Mouse (Mus musculus): ENCODE data around the gene Dyrk3. TPM values are rescaled to one million over a fixed set of nuclear protein-coding genes. Genes with fewer than 3 reads are reported as not detected.
"Not testable (repeated sequence)": the region's sequence is repeated elsewhere in the genome, so short reads cannot be mapped to it uniquely, and the experiment has no call there.

Gene Dyrk3
- polyA plus RNA-seq, 1 experiment from 2014 or later, result 20.9 TPM

DNA sequence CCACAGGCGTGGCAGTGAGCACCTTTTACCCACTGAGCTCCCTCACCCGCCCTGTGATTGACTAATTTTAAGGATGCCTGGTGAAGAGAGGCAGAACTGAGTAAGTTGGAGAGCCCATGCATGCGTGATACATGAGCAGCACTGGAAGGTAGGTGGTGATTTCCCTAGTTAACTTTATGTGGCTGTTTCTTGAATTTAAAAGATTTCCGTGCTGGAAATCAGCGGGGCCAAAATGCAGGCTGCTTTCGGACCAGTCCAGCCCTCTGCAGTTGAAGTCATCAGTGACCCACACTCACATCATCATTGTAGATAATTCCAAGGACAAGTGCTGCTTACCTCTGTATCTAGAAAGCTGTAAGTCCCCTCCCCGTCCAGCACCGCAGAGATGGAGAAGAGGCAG, 37.7 kb upstream of the Dyrk3 start:
- Histone ChIP-seq H3K4me2 (no peak overlapping the region), H3K27ac (no peak overlapping the region), H3K9me3 (no peaks in the 10 kb centered on the region), H3K36me3 (replicated peaks) (peaks cover 88% of the 10 kb centered on the region), H3K4me1 (no peaks in the 10 kb centered on the region), H3K4me3 (replicated peaks) (no peak overlapping the region), H3K27me3 (no peaks in the 10 kb centered on the region), H3K9ac (no peak overlapping the region)
- WGBS, result 95% methylated on average over 8 of the region's 8 CpGs
- no peak for ATAC-seq (ENCODE audit: low FRiP score)

DNA sequence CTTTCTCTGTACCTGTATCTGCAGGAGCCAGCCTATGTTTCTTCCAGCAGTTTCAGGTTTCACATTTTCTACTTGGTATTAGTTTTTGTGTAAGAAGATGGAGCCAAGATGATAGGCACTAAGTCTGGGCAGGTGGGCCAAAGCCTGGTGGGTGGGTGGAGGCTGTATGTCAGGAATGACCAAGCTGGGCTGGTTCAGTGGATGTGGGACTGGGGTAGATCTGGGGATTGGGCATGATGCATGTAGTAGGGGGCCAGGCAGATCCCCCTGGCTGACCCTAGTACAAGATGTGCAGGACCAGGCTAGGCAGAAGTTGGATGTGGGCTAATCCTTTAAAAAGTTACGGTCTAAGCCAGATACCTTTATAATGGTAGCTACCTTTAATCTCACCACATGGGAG, 37.0 kb upstream of the Dyrk3 start:
- Histone ChIP-seq H3K36me3 (replicated peaks) (peaks cover 92% of the 10 kb centered on the region), H3K4me1 (no peaks in the 10 kb centered on the region), H3K9ac (no peak overlapping the region), H3K4me2 (no peak overlapping the region), H3K27ac (no peak overlapping the region), H3K4me3 (replicated peaks) (no peak overlapping the region), H3K9me3 (no peaks in the 10 kb centered on the region), H3K27me3 (no peaks in the 10 kb centered on the region)
- ATAC-seq (ENCODE audit: low FRiP score), result no peak
- WGBS, result 100% methylated on average over 1 of the region's 1 CpGs

DNA sequence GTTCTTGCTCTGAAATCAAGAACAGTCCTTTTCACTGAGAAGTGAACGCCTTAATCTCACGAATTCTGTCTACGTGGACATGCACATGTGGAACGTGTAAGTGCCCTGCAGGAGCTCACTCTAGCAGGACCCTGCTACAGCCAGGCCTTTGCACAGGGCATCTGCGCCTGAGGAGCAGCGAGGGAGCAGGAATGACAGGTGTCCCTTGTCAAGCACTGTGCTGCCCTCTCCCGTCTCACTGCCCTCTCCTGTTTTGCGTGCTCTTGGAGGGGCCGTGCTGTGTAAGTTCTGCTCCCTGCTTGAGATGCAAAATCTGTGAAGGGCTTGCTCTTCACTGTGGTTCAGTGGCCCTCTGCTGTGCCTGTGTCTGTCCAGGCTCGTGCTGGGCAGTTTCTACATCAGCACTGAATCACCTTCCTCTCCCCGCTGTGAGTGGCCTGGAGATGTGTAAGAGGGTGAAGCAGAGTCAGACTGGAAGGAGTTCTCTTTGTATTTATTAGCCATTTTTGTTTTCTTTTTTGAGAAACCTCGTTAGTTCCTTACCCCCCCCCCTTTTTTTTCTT, 36.2 kb upstream of the Dyrk3 start:
- H3K9me3 ChIP-seq, result no peaks in the 10 kb centered on the region
- H3K4me1 ChIP-seq, result no peaks in the 10 kb centered on the region
- no peak overlapping the region for H3K4me3 ChIP-seq (replicated peaks)
- WGBS, result 85% methylated on average over 12 of the region's 12 CpGs
- no peak overlapping the region for H3K27ac ChIP-seq
- H3K9ac ChIP-seq, result no peak overlapping the region
- no peak for ATAC-seq (ENCODE audit: low FRiP score)
- H3K4me2 ChIP-seq, result no peak overlapping the region
- no peaks in the 10 kb centered on the region for H3K27me3 ChIP-seq
- H3K36me3 ChIP-seq (replicated peaks), result peaks cover 92% of the 10 kb centered on the region

DNA sequence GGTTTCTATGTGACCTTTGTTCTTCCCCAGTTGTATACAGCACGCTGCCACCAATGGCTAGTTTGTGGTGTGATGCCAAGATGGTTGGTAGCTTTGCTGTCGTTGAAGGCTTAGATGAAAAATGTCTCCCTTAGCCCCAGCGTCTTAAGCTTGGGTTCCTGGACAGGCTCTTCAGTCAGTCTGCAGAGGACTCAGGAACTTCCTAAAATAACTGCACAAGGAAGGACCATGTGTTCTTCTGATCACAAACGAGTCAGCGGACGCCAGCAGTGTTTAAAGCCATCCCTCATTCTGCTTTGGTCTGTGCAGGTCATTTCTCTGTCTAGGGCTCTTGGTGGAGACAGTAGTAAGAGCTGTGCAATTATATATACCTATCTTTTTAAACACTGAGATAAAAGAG, 35.7 kb upstream of the Dyrk3 start:
- Histone ChIP-seq H3K27me3 (no peaks in the 10 kb centered on the region), H3K9ac (no peak overlapping the region), H3K36me3 (replicated peaks) (peaks cover 95% of the 10 kb centered on the region), H3K4me3 (replicated peaks) (no peak overlapping the region), H3K4me2 (no peak overlapping the region), H3K27ac (no peak overlapping the region), H3K9me3 (no peaks in the 10 kb centered on the region), H3K4me1 (no peaks in the 10 kb centered on the region)
- WGBS, result 87% methylated on average over 6 of the region's 6 CpGs
- no peak for ATAC-seq (ENCODE audit: low FRiP score)

DNA sequence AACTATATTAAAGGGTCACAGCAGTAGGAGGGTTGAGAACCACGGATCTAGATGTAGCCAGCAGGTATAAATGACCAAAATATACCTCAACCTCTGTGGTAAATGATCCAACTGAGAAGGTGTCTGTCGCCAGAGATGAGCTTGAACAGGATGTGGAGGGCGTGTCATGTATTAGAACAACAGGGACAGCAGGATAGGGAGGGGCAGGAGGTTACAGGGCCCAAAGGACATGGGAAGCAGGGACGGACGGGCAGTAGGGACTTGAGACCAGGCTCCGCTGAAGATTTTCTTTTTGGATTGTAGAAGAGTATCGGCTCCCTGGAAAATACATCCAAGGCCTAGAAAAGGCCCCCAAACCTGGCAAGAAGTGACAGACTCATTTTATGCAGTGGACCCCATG, 34.9 kb upstream of the Dyrk3 start:
- ATAC-seq (ENCODE audit: low FRiP score), result no peak
- peaks cover 95% of the 10 kb centered on the region for H3K36me3 ChIP-seq (replicated peaks)

DNA sequence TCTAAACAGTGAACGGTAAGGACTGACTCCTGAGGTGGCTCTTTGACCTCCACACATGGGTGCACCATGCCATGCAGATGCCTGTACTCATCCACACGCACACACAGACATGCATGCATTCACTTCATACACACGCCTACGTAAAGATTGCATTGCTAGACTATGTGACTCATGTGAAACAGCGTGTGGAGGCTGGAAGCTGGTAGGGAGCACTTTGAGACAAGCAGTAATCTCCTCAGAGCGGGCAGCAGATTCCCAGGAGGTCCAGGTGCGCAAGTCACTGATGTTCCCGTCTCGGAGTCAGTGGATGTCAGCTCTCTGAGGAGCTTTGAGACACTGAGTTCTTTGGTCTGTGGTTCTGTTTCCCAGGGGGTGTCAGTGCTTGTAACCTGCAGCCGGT, 29.5 kb upstream of the Dyrk3 start:
- ATAC-seq (ENCODE audit: low FRiP score), result no peak
- no peaks in the 10 kb centered on the region for H3K27me3 ChIP-seq
- H3K4me1 ChIP-seq, result no peaks in the 10 kb centered on the region
- no peak overlapping the region for H3K4me3 ChIP-seq (replicated peaks)
- H3K27ac ChIP-seq, result no peak overlapping the region
- 94% methylated on average over 10 of the region's 10 CpGs for WGBS
- peaks cover 99% of the 10 kb centered on the region for H3K36me3 ChIP-seq (replicated peaks)
- no peak overlapping the region for H3K4me2 ChIP-seq
- no peak overlapping the region for H3K9ac ChIP-seq
- no peaks in the 10 kb centered on the region for H3K9me3 ChIP-seq

More for the DNA sequence above, 34.9 kb upstream of the Dyrk3 start:
- Histone ChIP-seq H3K9me3 (no peaks in the 10 kb centered on the region), H3K4me2 (no peak overlapping the region), H3K4me3 (replicated peaks) (no peak overlapping the region), H3K27ac (no peak overlapping the region), H3K4me1 (no peaks in the 10 kb centered on the region), H3K27me3 (no peaks in the 10 kb centered on the region), H3K9ac (no peak overlapping the region)
- 93% methylated on average over 7 of the region's 7 CpGs for WGBS

DNA sequence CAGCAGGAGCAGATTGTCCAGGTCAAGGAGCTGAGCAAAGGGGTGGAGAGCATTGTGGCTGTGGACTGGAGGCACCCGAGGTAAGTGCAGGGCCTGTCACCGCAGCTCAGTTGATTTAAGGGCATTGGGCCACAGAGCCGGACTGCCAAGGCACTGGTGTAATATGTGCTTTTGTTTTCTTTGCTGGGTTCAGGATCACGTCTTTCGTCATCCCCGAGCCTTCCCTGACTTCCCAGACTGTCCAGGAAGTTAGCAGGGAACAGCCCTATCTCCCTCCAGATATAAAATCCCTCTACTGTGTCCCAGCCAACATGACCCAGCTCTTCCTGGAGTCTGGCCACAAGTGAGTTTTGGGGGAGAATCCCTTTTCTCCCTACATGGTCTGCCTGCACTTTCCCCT, 26.3 kb upstream of the Dyrk3 start:
- WGBS, result 93% methylated on average over 6 of the region's 6 CpGs
- H3K27ac ChIP-seq, result no peak overlapping the region
- H3K4me3 ChIP-seq (replicated peaks), result no peak overlapping the region
- peaks cover 94% of the 10 kb centered on the region for H3K36me3 ChIP-seq (replicated peaks)
- ATAC-seq (ENCODE audit: low FRiP score), result no peak
- no peak overlapping the region for H3K4me2 ChIP-seq
- H3K9me3 ChIP-seq, result no peaks in the 10 kb centered on the region
- no peak overlapping the region for H3K9ac ChIP-seq
- H3K4me1 ChIP-seq, result no peaks in the 10 kb centered on the region
- H3K27me3 ChIP-seq, result no peaks in the 10 kb centered on the region

DNA sequence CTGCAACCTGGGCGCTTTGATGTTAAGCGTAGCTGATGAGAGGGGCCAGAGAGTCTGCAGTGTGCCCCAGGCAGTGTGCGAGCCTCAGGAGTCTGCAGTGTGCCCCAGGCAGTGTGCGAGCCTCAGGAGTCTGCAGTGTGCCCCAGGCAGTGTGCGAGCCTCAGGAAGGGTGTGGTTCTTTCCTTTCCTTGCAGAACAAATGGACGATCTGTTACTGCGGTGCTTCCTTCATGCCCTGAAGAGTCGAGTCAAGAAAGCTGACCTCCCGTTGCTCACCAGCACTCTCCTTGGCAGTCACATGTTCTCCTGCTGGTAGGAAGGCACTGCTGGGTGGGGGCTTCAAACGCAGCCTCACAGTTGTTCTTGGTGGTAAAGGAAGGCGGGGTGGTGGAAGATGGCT, 23.0 kb upstream of the Dyrk3 start:
- WGBS, result 90% methylated on average over 11 of the region's 11 CpGs
- Histone ChIP-seq H3K9ac (no peak overlapping the region), H3K9me3 (no peaks in the 10 kb centered on the region), H3K4me1 (no peaks in the 10 kb centered on the region), H3K36me3 (replicated peaks) (peaks cover 78% of the 10 kb centered on the region), H3K27ac (no peak overlapping the region), H3K4me3 (replicated peaks) (no peak overlapping the region), H3K4me2 (no peak overlapping the region), H3K27me3 (no peaks in the 10 kb centered on the region)
- ATAC-seq (ENCODE audit: low FRiP score), result no peak

DNA sequence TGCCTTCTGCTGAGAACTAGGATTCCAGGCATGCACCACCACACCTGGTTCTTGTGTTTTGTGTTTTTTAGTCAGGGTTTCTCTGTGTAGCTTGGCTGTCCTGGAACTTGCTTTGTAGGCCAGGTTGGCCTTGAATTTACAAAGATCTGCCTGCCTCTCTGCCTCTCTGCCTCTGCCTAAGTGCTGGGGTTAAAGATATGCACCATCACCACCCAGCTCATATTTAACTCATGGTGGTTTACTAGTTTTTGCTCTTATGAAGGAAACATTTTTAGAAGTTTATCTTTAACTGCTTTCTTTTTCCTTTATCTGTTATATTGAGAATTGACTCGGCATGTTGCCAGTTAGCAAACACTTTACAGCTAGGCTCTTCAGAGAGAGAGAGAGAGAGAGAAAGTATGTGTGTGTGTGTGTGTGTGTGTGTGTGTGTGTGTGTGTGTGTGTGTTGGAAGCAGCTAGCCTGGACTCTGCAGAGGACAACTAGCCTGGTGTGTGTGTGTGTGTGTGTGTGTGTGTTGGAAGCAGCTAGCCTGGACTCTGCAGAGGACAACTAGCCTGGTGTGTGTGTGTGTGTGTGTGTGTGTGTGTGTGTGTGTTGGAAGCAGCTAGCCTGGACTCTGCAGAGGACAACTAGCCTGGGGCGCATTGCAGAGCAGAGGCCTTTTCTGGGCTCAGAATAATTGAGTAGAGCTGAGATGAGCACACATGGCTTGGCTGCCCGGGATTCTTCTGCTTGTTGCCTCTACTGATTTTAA, 21.6 kb upstream of the Dyrk3 start:
- not testable (repeated sequence) for H3K4me1 ChIP-seq; H3K27ac ChIP-seq; H3K9ac ChIP-seq; H3K4me3 ChIP-seq (replicated peaks); ATAC-seq (ENCODE audit: low FRiP score); H3K27me3 ChIP-seq; H3K4me2 ChIP-seq; H3K9me3 ChIP-seq
- 91% methylated on average over 3 of the region's 3 CpGs for WGBS
- peaks cover 65% of the 10 kb centered on the region for H3K36me3 ChIP-seq (replicated peaks)

DNA sequence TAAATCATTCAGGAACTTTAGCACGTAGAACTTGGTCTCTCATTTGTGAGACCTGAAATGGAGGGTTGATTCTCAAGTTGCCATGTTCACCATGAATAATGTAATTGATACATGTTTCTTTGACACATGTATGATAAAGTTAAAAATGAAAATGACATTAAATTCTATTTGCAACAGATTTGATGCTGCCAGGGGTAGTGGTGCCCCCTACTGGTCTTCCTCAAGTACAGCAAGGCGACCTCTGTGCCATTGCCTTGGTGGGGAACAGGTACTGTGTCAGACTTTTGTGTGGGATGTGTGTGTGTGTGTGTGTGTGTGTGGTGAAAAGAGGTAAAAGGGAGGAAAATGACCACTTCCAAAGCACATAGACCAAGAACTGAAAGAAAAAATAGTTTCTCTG, 17.3 kb upstream of the Dyrk3 start:
- no peak overlapping the region for H3K4me2 ChIP-seq
- H3K9ac ChIP-seq, result no peak overlapping the region
- WGBS, result 55% methylated on average over 2 of the region's 2 CpGs
- H3K4me3 ChIP-seq (replicated peaks), result no peak overlapping the region
- peaks cover 25% of the 10 kb centered on the region for H3K36me3 ChIP-seq (replicated peaks)
- no peak for ATAC-seq (ENCODE audit: low FRiP score)
- no peak overlapping the region for H3K27ac ChIP-seq
- H3K4me1 ChIP-seq, result peaks cover 13% of the 10 kb centered on the region
- H3K27me3 ChIP-seq, result peaks cover 9% of the 10 kb centered on the region
- no peaks in the 10 kb centered on the region for H3K9me3 ChIP-seq

DNA sequence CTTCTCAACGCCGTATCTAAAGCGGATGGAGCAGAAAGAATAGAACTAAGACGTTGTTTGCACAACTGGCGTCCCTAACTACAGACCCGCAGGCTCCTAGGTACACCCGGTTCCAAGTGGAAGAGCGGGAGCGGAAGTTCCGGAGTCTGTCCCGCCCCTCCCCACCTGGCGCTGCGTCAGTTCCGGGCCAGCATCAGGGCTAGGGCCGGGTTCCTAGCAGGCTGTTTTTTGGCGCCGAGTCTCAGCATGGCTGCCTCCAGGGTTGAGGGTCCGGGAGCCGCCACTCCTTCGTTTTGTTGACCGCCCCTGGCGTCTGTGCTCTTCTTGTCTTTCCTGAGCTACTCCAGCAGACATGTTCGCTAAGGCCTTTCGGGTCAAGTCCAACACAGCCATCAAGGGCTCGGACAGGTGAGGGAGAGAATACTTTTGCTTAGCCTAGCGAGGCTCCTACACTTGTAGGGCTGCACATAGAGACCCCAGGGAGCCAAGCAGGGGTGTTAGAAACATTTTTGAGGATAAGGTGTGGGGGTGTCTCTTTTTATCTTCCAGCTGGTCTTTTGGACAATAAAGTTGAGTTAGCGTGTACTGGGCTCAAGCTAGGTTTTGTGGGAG, 15.0 kb upstream of the Dyrk3 start, which contains the start of gene Eif2d:
TSS of gene Eif2d (plus strand) at position 164 of the 612 bp plus-strand sequence.
- peaks cover 4% of the 10 kb centered on the region for H3K36me3 ChIP-seq (replicated peaks)
- peak within 1 kb of the TSS; percentile 90 for H3K4me2 ChIP-seq
- peak; percentile 98 for ATAC-seq (ENCODE audit: low FRiP score)
- peak within 1 kb of the TSS; percentile 73 for H3K9ac ChIP-seq
- peaks cover 13% of the 10 kb centered on the region for H3K4me1 ChIP-seq
- H3K27ac ChIP-seq, result peak within 1 kb of the TSS; percentile 31; the same call in 1 of the 2 replicates
- peak within 1 kb of the TSS; percentile 75 for H3K4me3 ChIP-seq (replicated peaks)
- H3K9me3 ChIP-seq, result no peaks in the 10 kb centered on the region
- H3K27me3 ChIP-seq, result peaks cover 9% of the 10 kb centered on the region
- under 1% methylated on average over 27 of the region's 27 CpGs for WGBS

DNA sequence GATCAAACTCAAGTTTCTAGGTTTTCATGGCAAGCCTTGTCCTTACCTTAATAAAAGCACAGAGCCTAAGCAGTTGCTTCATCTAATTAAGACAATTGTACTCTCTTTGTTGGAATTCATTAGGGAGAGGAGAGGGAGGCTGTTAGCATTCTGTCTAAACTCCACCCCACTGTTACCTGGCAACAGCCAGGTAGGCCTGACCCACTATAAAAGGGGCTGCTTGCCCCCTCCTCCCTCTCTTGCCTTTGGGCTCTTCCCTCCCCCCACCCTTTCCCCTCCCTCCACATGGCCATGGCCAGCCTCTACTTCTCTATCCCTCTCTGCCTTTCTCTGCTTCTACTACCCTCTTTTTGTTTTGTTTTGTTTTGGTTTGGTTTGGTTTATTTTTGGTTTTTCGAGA, 11.4 kb upstream of the Dyrk3 start:
- no peaks in the 10 kb centered on the region for H3K36me3 ChIP-seq (replicated peaks)
- 76% methylated on average over 1 of the region's 1 CpGs for WGBS
- peaks cover 9% of the 10 kb centered on the region for H3K27me3 ChIP-seq
- no peak for ATAC-seq (ENCODE audit: low FRiP score)
- H3K9me3 ChIP-seq, result no peaks in the 10 kb centered on the region
- no peak overlapping the region for H3K4me2 ChIP-seq
- peaks cover 12% of the 10 kb centered on the region for H3K4me1 ChIP-seq
- H3K4me3 ChIP-seq (replicated peaks), result no peak overlapping the region
- H3K9ac ChIP-seq, result no peak overlapping the region
- H3K27ac ChIP-seq, result no peak overlapping the region

Measured in forebrain, embryonic 12.5 days (tissue).